Mouse (Mus musculus) heart, embryonic 13.5 days (tissue): ENCODE measurements around the gene Prcc. TPM values are rescaled to one million over a fixed set of nuclear protein-coding genes. Genes with fewer than 3 reads are reported as not detected.

Experiments
- ATAC-seq: fragments of 200-750 bp; cut with Nextera tagmentation; 2 replicates; pipeline ENCODE4 v1.8.0; 2017; ENCODE audit warnings: moderate TSS enrichment; ENCODE audit not compliant: insufficient number of reproducible peaks, low FRiP score, low TSS enrichment; ENCODE audit errors: extremely low read depth
- H3K27ac ChIP-seq: fragments of 300-500 bp; sonication (generic); replicated peaks from 2 replicates; pipeline ENCODE4 v1.5.1; 2015; ENCODE audit warnings: moderate library complexity, mild to moderate bottlenecking, inconsistent platforms
- H3K27me3 ChIP-seq: fragments of 300-500 bp; sonication (generic); replicated peaks from 2 replicates; pipeline ENCODE4 v1.6.1; 2015; ENCODE audit warnings: mild to moderate bottlenecking, inconsistent platforms
- H3K36me3 ChIP-seq: fragments of 300-500 bp; sonication (generic); 2 replicates; pipeline ENCODE4 v1.6.1; 2015; ENCODE audit warnings: mild to moderate bottlenecking, inconsistent platforms
- H3K4me1 ChIP-seq: fragments of 300-500 bp; sonication (generic); 2 replicates; pipeline ENCODE4 v1.6.1; 2015; ENCODE audit warnings: inconsistent platforms
- H3K4me2 ChIP-seq: fragments of 300-500 bp; sonication (generic); 2 replicates; pipeline ENCODE4 v1.6.1; 2015; ENCODE audit warnings: inconsistent platforms, mild to moderate bottlenecking, moderate library complexity
- H3K4me3 ChIP-seq: fragments of 300-500 bp; sonication (generic); 2 replicates; pipeline ENCODE4 v1.5.1; 2015; ENCODE audit warnings: moderate library complexity, mild to moderate bottlenecking, inconsistent platforms
- H3K9ac ChIP-seq: fragments of 300-500 bp; sonication (generic); 2 replicates; pipeline ENCODE4 v1.6.1; 2015; ENCODE audit warnings: inconsistent platforms, mild to moderate bottlenecking, moderate library complexity
- H3K9me3 ChIP-seq: fragments of 300-500 bp; sonication (generic); 2 replicates; pipeline ENCODE4 v1.6.1; 2016; ENCODE audit warnings: inconsistent platforms
- WGBS: fragments of 180-500 bp; shearing (Covaris S2); methylation state at CpG from one replicate; pipeline ENCODE4 v1.1.7; 2015; ENCODE audit warnings: mixed read lengths; 5-methylcytosine and 5-hydroxymethylcytosine counted together
- polyA plus RNA-seq: library from polyadenylated mRNA; unstranded; fragments of >200 nt; fragmentation: Nextera tagmentation; extraction: Ambion mirVana; gene quantifications from 2 replicates; pipeline ENCODE4 v1.2.1, GENCODE M21; 2015

Gene Prcc
- polyA plus RNA-seq, 1 experiment from 2014 or later, result 9.7 TPM

GRCm38 (mm10) chr3:87809322-87809962, 76.0 kb downstream of the Prcc start:
- 10% methylated on average over 28 of the region's 28 CpGs for WGBS
- Histone ChIP-seq H3K4me2 (peak overlapping the region; percentile 44), H3K4me1 (peaks cover 11% of the 10 kb centered on the region; the same call in 1 of the 2 replicates), H3K9ac (no peak overlapping the region; the same call in 1 of the 2 replicates), H3K4me3 (peak overlapping the region; percentile 19), H3K27ac (no peak overlapping the region), H3K27me3 (peaks cover 100% of the 10 kb centered on the region), H3K36me3 (no peaks in the 10 kb centered on the region), H3K9me3 (no peaks in the 10 kb centered on the region)
- 0 out of 2 replicates have a peak, but pooled peaks have one; percentile 23 for ATAC-seq

Other genes with a start within 250 kb of the Prcc start
- 0.25 TPM in 1 of 2 replicates, not detected in the other for gene Lrrc71, start 137.0 kb downstream of the Prcc start, polyA plus RNA-seq
- gene Ntrk1, start 90.4 kb downstream of the Prcc start, polyA plus RNA-seq, result 0.66 and 1.5 TPM in 2 replicates
- 0.06 and 0.08 TPM in 2 replicates for gene Insrr, start 88.7 kb downstream of the Prcc start, polyA plus RNA-seq
- 17.1 and 18.1 TPM in 2 replicates for gene Pear1, start 61.3 kb downstream of the Prcc start, polyA plus RNA-seq
- 0.04 and 0.17 TPM in 2 replicates for gene Sh2d2a, start 38.9 kb downstream of the Prcc start, polyA plus RNA-seq
- gene Hdgf, start 20.7 kb upstream of the Prcc start, polyA plus RNA-seq, result 127 and 141 TPM in 2 replicates
- gene Mrpl24, start 33.9 kb upstream of the Prcc start, polyA plus RNA-seq, result 55.0 and 57.2 TPM in 2 replicates
- gene Isg20l2, start 44.7 kb upstream of the Prcc start, polyA plus RNA-seq, result 28.9 and 30.1 TPM in 2 replicates
- gene Rrnad1, start 45.1 kb upstream of the Prcc start, polyA plus RNA-seq, result 13.4 and 16.0 TPM in 2 replicates
- gene Crabp2, start 63.1 kb upstream of the Prcc start, polyA plus RNA-seq, result 6.2 and 8.4 TPM in 2 replicates
- gene Nes, start 85.5 kb upstream of the Prcc start, polyA plus RNA-seq, result 18.7 and 18.9 TPM in 2 replicates
- 0.07 TPM in 1 of 2 replicates, not detected in the other for gene Bcan, start 114.6 kb upstream of the Prcc start, polyA plus RNA-seq
- gene Hapln2, start 142.0 kb upstream of the Prcc start, polyA plus RNA-seq, result not detected in 2 replicates
- gene Gpatch4, start 157.5 kb upstream of the Prcc start, polyA plus RNA-seq, result 18.7 and 20.9 TPM in 2 replicates
- 144 and 156 TPM in 2 replicates for gene Naxe, start 172.9 kb upstream of the Prcc start, polyA plus RNA-seq
- gene Ttc24, start 192.7 kb upstream of the Prcc start, polyA plus RNA-seq, result not detected in 2 replicates
- gene Iqgap3, start 196.4 kb upstream of the Prcc start, polyA plus RNA-seq, result 22.7 and 24.2 TPM in 2 replicates